Mouse (Mus musculus) layer of hippocampus, postnatal 25 days (tissue): Measurements from ENCODE around the gene Best1. TPM values are rescaled to one million over a fixed set of nuclear protein-coding genes. Genes with fewer than 3 reads are reported as not detected.
A peak's percentile ranks its signal among the peaks of the same experiment; 100 is the strongest.

ENCODE experiments used
- DNase-seq, 2 experiments: peaks; one replicate each; pipeline ENCODE4 v3.0.0; 2022; ENCODE audit warnings: mixed read lengths in 2 of 2, low spot score in 1 of 2; ENCODE audit errors: extremely low spot score in 1 of 2
- total RNA-seq, 2 experiments: library from RNA; stranded (reverse); gene quantifications; 2 replicates each; pipeline ENCODE4 v1.2.3; 2021

The Best1 gene
- total RNA-seq, 2 experiments from 2014 or later = 0.85 to 0.96 TPM

GRCm38 (mm10) chr19:9992011-9992958, 9.1 kb downstream of the Best1 start:
- DNase-seq = no peak

- DNase-seq = peak; percentile 76 to 85
Measured at GRCm38 (mm10) chr19:9991304-9991703, 10.1 kb downstream of the Best1 start.

GRCm38 (mm10) chr19:9989884-9990256, 11.6 kb downstream of the Best1 start:
- DNase-seq = no peak

- DNase-seq = no peak
Measured at GRCm38 (mm10) chr19:9989171-9989883, 12.1 kb downstream of the Best1 start.

- no peak for DNase-seq
Measured at GRCm38 (mm10) chr19:9987593-9987992, 13.8 kb downstream of the Best1 start.

- no peak for DNase-seq
Measured at GRCm38 (mm10) chr19:9987192-9987591, 14.2 kb downstream of the Best1 start.

GRCm38 (mm10) chr19:9985900-9986421, 15.5 kb downstream of the Best1 start:
- DNase-seq = no peak

GRCm38 (mm10) chr19:9985190-9985899, 16.1 kb downstream of the Best1 start:
- no peak for DNase-seq

- DNase-seq = peak in 1 of 2 experiments; percentile 6
Measured at GRCm38 (mm10) chr19:9984111-9985055, 17.1 kb downstream of the Best1 start.

GRCm38 (mm10) chr19:9982852-9983542, 18.4 kb downstream of the Best1 start:
- no peak for DNase-seq

- DNase-seq = peak; percentile 92
Measured at GRCm38 (mm10) chr19:9982151-9982851, 19.1 kb downstream of the Best1 start.

GRCm38 (mm10) chr19:9981621-9982020, 19.8 kb downstream of the Best1 start:
- DNase-seq = peak in 1 of 2 experiments; percentile 11

- no peak for DNase-seq
Measured at GRCm38 (mm10) chr19:9980258-9980657, 21.2 kb downstream of the Best1 start, which contains the start of gene Fth1. TSS of gene Fth1 (plus strand) at chr19:9980598.

GRCm38 (mm10) chr19:9979156-9979555, 22.3 kb downstream of the Best1 start:
- DNase-seq = peak in 1 of 2 experiments; percentile 5

- DNase-seq = peak; percentile 43 to 68
Measured at GRCm38 (mm10) chr19:9978431-9978951, 22.9 kb downstream of the Best1 start.

GRCm38 (mm10) chr19:9977085-9977484, 24.3 kb downstream of the Best1 start:
- DNase-seq = peak in 1 of 2 experiments; percentile 6

- DNase-seq = peak in 1 of 2 experiments; percentile 5
Measured at GRCm38 (mm10) chr19:9974853-9975252, 26.6 kb downstream of the Best1 start.
